Mouse (Mus musculus) layer of hippocampus, adult 8-10 months (tissue): Measurements from ENCODE around the gene Prkx. TPM values are rescaled to one million over a fixed set of nuclear protein-coding genes. Genes with fewer than 3 reads are reported as not detected.

Experiments
- total RNA-seq, 4 experiments: library from RNA; stranded (reverse); gene quantifications; 2 replicates each; pipeline ENCODE4 v1.2.4; 2022

The Prkx gene
- total RNA-seq, 4 experiments from 2014 or later: 12.2 to 13.5 (median 12.9) TPM

Other genes starting within 250 kb of the Prkx start
- gene Pbsn, start 57.3 kb upstream of the Prkx start, total RNA-seq: not detected
- gene Gm14744, start 68.5 kb upstream of the Prkx start, total RNA-seq: not detected
- gene 5430402E10Rik, start 128.8 kb upstream of the Prkx start, total RNA-seq: not detected